Mouse (Mus musculus): ENCODE data around the gene Gabrg1. TPM values are rescaled to one million over a fixed set of nuclear protein-coding genes. Genes with fewer than 3 reads are reported as not detected.

Gene Gabrg1
- total RNA-seq (2023; ENCODE audit: inconsistent age), result not detected in 4 replicates

DNA sequence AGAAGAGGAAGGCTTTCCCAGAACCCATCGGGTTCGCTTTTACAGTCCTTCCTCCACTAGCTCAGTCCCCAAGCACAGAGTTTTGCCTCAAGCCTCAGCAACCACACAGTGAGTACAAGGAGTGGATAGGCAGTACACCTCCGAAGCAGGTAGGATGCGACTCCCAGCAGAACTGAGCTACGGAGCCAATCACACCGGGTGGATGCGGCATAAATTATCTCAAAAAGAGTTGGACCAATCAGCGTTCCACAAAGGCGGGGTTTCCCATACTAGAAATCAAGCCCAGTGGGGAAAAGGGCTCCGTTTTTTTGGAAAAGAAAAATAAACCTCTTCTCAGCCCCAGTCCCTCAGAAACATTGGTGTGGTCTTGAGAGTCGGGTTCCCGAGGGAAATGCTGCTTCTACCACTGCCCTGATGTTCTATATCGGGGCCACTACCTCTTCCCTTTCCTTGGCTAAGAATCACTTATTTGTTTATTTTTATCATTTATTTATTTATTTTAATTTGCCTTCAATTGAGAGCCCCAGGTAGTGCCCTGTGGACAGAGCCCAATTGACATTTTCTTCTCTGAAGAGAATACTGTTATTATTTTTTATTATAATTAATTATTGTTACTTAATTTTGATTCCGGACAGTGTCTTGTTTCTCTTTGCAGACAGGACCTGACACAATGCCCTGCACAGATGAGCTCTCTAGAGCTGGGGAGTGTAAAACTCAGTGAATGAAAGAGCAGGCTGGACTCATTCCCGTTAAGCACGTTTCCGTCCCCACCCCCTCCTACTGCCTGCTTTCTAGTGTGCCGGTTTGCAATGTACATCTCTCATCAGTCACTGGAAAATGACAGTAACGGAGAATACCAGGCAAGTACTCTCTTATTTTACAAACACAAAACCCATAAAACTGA lies at the start of gene Gabrg1:
TSS of gene Gabrg1 (minus strand) at position 426 of the 904 bp plus-strand sequence.

